Mouse (Mus musculus) testis, adult 2 months (tissue): ENCODE data around the gene Tm4sf4.

Source experiments
- CTCF ChIP-seq: fragments of 200-500 bp; IDR thresholded peaks from 2 replicates; pipeline ENCODE4 v1.5.1; 2012; ENCODE audit warnings: low read depth, mild to moderate bottlenecking, inconsistent platforms, low read length, moderate library complexity; ENCODE audit not compliant: control insufficient read depth, insufficient read depth, insufficient replicate concordance
- POLR2A ChIP-seq: fragments of 200-500 bp; IDR thresholded peaks from 2 replicates; pipeline ENCODE4 v1.6.1; 2012; ENCODE audit warnings: low read depth, mild to moderate bottlenecking, inconsistent platforms, low read length, moderate library complexity; ENCODE audit not compliant: control insufficient read depth

DNA sequence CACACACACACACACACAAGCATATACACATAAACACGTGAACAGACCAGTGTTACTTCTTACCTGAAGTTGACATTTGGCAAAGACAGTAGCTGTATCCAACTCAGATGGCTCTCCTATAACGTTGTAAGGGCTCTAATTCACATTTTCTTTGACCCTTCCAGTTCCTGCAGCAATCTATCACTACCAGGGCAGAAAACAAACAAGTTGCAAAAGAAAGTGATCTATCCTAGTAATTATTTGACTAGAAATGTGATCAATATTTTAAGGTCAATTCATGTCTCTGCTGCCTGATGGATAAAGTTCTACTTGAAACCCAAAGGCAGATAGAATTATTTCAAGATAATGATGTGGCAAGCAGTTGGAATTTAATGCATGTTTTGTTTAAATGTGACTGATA is 37.5 kb upstream of the Tm4sf4 start:
- TF ChIP-seq POLR2A, result no peak
- no peak for TF ChIP-seq CTCF
